Mouse (Mus musculus) stomach, embryonic 15.5 days (tissue): ENCODE measurements around the gene 1110004F10Rik. TPM values are rescaled to one million over a fixed set of nuclear protein-coding genes. Genes with fewer than 3 reads are reported as not detected.

Experiments used
- ATAC-seq: fragments of 200-750 bp; cut with Nextera tagmentation; 2 replicates; pipeline ENCODE4 v1.8.0; 2017; ENCODE audit warnings: low read depth, moderate number of reproducible peaks, moderate TSS enrichment; ENCODE audit not compliant: insufficient read depth, low FRiP score
- H3K27ac ChIP-seq: fragments of 300-500 bp; sonication (generic); 2 replicates; pipeline ENCODE4 v1.5.1; 2015; ENCODE audit warnings: mild to moderate bottlenecking, inconsistent platforms
- H3K27me3 ChIP-seq: fragments of 300-500 bp; sonication (generic); replicated peaks from 2 replicates; pipeline ENCODE4 v1.6.1; 2015; ENCODE audit warnings: inconsistent platforms
- H3K36me3 ChIP-seq: fragments of 300-500 bp; sonication (generic); 2 replicates; pipeline ENCODE4 v1.6.1; 2015; ENCODE audit warnings: inconsistent platforms
- H3K4me1 ChIP-seq: fragments of 300-500 bp; sonication (generic); 2 replicates; pipeline ENCODE4 v1.6.1; 2015; ENCODE audit warnings: inconsistent platforms
- H3K4me2 ChIP-seq: fragments of 300-500 bp; sonication (generic); 2 replicates; pipeline ENCODE4 v1.6.1; 2015; ENCODE audit warnings: mild to moderate bottlenecking, inconsistent platforms
- H3K4me3 ChIP-seq: fragments of 300-500 bp; sonication (generic); replicated peaks from 2 replicates; pipeline ENCODE4 v1.5.1; 2015; ENCODE audit warnings: inconsistent platforms
- H3K9ac ChIP-seq: fragments of 300-500 bp; sonication (generic); 2 replicates; pipeline ENCODE4 v1.6.1; 2015; ENCODE audit warnings: inconsistent platforms
- H3K9me3 ChIP-seq: fragments of 300-500 bp; sonication (generic); 2 replicates; pipeline ENCODE4 v1.6.1; 2016; ENCODE audit warnings: inconsistent platforms
- WGBS: fragments of 180-500 bp; shearing (Covaris S2); methylation state at CpG from one replicate; pipeline ENCODE4 v1.1.7; 2015; 5-methylcytosine and 5-hydroxymethylcytosine counted together
- polyA plus RNA-seq: library from polyadenylated mRNA; unstranded; fragments of >200 nt; fragmentation: Nextera tagmentation; extraction: Ambion mirVana; gene quantifications from 2 replicates; pipeline ENCODE4 v1.2.1, GENCODE M21; 2015

Gene 1110004F10Rik
- polyA plus RNA-seq, 1 experiment from 2014 or later, result 230 TPM

DNA sequence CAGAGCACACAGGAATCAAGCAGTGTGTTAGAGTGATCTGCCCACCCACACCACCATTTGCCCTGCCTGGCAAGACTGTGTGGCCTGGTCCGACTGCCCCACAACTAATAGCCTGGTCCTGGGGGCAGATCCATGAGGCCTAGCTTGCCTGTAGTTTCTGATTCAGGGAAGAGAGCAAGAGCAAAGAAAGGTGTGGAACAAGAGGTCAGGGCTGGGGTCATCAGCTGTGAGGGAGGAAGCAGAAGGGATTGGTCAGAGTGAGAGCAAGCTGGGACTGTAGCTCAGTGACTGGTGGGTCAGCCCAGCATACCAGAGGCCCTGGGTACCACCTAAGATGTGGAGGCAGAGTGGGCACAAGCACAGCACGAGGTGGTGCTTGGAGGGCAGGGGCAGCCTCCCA is 87.9 kb downstream of the 1110004F10Rik start:
- Histone ChIP-seq H3K9me3 (no peaks in the 10 kb centered on the region), H3K27ac (no peak overlapping the region), H3K27me3 (no peaks in the 10 kb centered on the region), H3K4me3 (no peak overlapping the region), H3K4me2 (no peak overlapping the region), H3K9ac (no peak overlapping the region), H3K4me1 (no peaks in the 10 kb centered on the region), H3K36me3 (no peaks in the 10 kb centered on the region)
- WGBS, result 61% methylated on average over 2 of the region's 2 CpGs
- ATAC-seq, result peak; percentile 49; the same call in 1 of the 2 replicates

DNA sequence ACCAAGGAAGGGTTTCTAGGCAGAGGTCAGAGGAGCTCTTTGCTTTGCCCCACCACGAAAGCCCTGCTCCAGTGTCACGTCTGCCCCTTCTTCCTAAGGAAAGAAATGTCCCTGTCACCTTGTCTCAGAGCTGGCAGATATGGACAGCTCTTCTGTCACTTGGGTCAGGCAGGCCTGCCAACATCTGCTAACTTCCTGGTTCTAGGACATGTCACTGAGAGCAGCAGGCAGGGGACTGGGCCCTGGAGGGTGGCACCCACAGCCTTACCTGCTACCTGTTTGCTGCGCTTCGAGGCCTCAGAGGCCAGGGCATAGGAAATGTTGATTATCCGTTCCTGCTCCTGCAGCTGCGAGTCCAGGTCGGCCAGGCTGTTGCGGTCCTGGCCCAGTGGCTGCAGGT is 89.1 kb downstream of the 1110004F10Rik start:
- H3K27ac ChIP-seq, result no peak overlapping the region
- H3K4me2 ChIP-seq, result no peak overlapping the region
- H3K9ac ChIP-seq, result no peak overlapping the region
- no peak for ATAC-seq
- H3K4me3 ChIP-seq, result no peak overlapping the region
- H3K9me3 ChIP-seq, result no peaks in the 10 kb centered on the region
- WGBS, result 88% methylated on average over 8 of the region's 8 CpGs
- no peaks in the 10 kb centered on the region for H3K4me1 ChIP-seq
- H3K36me3 ChIP-seq, result no peaks in the 10 kb centered on the region
- no peaks in the 10 kb centered on the region for H3K27me3 ChIP-seq

DNA sequence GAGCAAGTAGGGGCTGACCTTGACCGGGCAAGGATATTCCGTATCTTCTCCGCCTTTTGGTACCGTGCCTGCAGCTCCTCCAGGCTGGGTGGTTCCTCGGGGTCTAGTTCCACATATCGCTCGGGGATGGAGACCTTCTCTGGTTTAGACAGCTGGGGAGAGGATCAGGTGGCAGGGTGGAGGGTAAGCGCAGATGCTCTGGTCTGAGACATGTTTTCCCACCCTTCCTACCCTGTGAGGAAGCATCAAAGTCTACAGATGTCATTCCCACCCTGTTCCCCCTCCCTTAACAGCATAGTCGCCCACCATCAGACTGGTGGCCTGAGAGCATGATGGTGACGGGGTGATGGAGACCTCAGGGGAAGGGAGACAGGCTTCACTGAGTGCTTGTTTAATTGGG is 90.2 kb downstream of the 1110004F10Rik start:
- Histone ChIP-seq H3K4me1 (no peaks in the 10 kb centered on the region), H3K4me3 (no peak overlapping the region), H3K9ac (no peak overlapping the region), H3K4me2 (no peak overlapping the region), H3K27me3 (no peaks in the 10 kb centered on the region), H3K27ac (no peak overlapping the region), H3K9me3 (no peaks in the 10 kb centered on the region), H3K36me3 (no peaks in the 10 kb centered on the region)
- 89% methylated on average over 10 of the region's 10 CpGs for WGBS
- ATAC-seq, result no peak

DNA sequence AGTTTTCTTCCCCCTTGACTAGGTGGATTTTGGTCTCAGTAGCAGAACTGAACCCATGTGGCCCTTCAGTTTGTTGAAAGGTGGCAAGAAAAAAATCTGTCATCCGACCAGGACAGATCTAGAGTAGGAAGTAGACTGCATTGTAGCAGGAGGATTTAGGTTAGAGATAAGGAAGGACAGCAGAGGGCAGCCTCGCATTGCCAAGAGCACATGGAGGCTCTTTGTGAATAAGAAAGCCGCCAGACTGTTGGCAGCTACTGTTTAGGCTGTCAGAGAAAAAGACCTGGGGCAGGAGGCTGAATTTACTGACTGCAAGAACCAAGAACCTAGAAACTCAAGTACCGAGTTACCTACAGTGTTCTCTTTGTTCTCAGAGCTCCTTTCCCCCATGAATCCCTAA is 92.2 kb downstream of the 1110004F10Rik start:
- no peaks in the 10 kb centered on the region for H3K36me3 ChIP-seq
- no peak for ATAC-seq
- WGBS, result 16% methylated on average over 4 of the region's 4 CpGs
- no peak overlapping the region for H3K4me2 ChIP-seq
- H3K4me1 ChIP-seq, result no peaks in the 10 kb centered on the region
- no peaks in the 10 kb centered on the region for H3K9me3 ChIP-seq
- H3K27me3 ChIP-seq, result no peaks in the 10 kb centered on the region
- no peak overlapping the region for H3K4me3 ChIP-seq
- H3K27ac ChIP-seq, result no peak overlapping the region
- H3K9ac ChIP-seq, result no peak overlapping the region

DNA sequence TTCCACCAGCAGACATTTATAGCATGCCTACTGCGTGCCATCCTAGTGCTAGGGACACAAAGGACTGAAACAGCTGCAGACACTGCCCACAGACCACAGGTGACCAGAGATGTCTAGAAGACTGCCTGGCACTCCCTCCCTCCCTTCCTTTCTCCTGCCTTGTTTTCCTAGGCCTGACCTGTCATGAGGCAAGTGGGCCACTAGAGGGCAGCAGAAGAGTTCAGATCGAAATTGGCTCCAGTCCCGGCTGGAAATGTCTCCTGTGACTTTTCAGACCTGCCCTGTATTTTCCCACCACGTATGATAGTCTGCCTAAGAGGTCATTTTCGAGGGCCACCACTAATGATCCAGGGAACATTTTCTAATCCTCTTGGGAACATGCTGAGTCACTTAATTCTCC is 92.9 kb downstream of the 1110004F10Rik start:
- no peaks in the 10 kb centered on the region for H3K27me3 ChIP-seq
- H3K4me1 ChIP-seq, result no peaks in the 10 kb centered on the region
- no peak overlapping the region for H3K9ac ChIP-seq
- no peak overlapping the region for H3K4me3 ChIP-seq
- ATAC-seq, result no peak
- H3K9me3 ChIP-seq, result no peaks in the 10 kb centered on the region
- no peak overlapping the region for H3K27ac ChIP-seq
- no peaks in the 10 kb centered on the region for H3K36me3 ChIP-seq
- WGBS, result 5% methylated on average over 5 of the region's 5 CpGs
- no peak overlapping the region for H3K4me2 ChIP-seq

DNA sequence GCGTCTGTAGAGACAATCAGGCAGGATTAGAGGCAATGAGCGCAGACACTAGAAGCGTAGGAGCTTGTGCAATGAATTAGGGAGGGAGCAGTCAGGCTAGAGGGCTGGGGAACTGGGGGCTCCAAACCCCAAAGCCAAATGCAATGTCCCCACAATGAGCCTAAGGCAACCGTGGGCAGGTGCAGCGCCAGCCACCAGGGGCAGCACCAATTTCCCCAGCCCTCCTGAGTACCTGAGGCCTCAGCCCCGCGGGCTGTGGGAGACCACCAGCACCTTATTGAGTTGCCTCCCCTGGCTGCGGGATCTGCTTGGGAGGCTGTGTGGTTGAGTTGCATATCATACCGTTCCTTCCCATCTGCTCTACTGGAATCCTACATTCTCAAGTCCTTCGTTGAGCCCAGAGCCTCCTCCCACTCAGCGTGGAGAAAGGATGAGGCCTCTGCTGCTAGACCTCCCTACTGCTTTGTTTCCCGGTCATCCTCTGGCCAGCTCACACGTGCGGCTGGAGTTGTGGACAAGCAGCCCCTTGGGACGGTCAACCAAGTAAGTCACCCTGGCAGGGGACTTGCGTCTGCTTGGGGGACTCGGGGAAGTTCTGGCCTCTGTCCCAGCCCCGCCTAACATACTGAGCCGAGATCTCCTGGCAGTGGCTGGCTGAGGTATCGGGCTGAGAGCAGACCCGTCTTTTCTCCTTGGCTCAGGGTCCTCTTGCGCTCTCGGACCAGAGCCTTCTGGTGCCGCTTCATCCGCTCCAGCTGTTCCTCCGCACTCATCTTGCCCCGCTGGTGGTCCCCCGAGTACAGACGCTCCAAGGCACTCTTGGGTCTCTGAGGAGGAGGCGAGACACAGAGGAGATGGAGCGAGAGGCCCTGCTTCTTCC is 95.5 kb downstream of the 1110004F10Rik start:
- no peak for ATAC-seq
- Histone ChIP-seq H3K4me1 (no peaks in the 10 kb centered on the region), H3K27me3 (no peaks in the 10 kb centered on the region), H3K36me3 (no peaks in the 10 kb centered on the region), H3K4me2 (no peak overlapping the region), H3K4me3 (no peak overlapping the region), H3K9ac (no peak overlapping the region), H3K9me3 (no peaks in the 10 kb centered on the region), H3K27ac (no peak overlapping the region)
- WGBS, result 75% methylated on average over 31 of the region's 31 CpGs

DNA sequence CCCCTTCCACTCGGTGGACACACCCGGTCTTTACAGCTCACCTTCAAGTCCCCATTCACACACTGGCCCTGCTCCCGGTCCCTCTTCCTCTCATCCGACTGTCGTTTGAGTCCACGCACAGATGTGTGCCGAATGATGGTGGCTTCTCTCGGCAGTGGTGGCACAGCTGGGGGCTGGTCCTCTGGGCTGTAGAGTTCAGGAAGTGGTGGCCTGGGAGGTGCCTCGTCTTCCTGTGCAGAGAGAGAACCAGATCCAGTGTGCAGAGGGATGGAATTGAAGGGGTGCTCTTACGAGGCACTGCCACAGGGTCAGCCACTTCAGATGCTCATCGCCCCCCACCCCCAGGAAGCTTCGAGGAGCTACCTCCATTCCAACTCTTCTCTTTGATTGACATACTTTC is 98.0 kb downstream of the 1110004F10Rik start:
- Histone ChIP-seq H3K27ac (no peak overlapping the region), H3K4me2 (no peak overlapping the region), H3K4me3 (no peak overlapping the region), H3K9me3 (no peaks in the 10 kb centered on the region), H3K36me3 (no peaks in the 10 kb centered on the region), H3K9ac (no peak overlapping the region), H3K27me3 (no peaks in the 10 kb centered on the region), H3K4me1 (no peaks in the 10 kb centered on the region)
- 74% methylated on average over 12 of the region's 12 CpGs for WGBS
- ATAC-seq, result no peak

DNA sequence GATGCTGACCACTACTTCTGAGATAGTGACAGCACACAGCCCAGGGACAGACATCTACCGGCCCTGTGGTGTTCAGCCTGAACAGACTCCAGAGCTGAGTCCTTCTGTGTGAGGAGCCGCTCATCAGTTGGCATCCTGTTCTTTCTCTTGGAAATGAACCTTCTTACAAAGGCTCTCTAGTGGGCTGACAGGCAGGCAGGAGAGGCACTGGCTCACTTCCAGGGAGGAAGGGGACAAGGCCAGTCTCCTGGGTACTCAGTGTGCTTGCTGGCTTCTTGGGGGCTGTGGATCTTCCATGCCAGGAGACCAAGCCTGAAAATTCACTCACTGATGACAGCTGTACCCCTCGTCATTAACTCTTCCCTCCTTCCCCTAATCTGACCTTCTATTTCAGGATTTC is 98.5 kb downstream of the 1110004F10Rik start:
- 55% methylated on average over 3 of the region's 3 CpGs for whole genome bisulfite sequencing
- ATAC-seq, result no peak
- no peak overlapping the region for H3K9ac ChIP-seq

DNA sequence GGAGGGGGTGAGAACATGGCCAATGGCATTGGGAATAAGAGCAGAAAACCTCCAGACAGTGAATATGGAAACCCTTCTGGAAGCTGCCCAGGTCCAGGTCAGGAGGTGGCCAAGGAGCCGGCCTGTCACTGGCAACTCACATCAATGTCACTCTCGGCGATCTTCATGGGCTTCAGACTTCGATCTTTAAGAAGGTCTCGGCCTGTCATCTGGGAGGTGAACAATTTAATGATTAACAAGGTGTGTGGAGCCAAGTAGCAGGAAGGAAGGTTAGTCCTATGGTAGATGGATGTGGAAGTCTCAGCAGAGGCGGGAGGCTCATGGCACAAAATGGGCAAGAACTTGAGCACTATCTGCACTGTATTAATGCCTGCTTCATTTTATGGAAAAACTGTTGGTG is 105.8 kb downstream of the 1110004F10Rik start:
- 82% methylated on average over 6 of the region's 6 CpGs for WGBS
- no peaks in the 10 kb centered on the region for H3K36me3 ChIP-seq
- H3K4me2 ChIP-seq, result no peak overlapping the region
- H3K9me3 ChIP-seq, result no peaks in the 10 kb centered on the region
- no peaks in the 10 kb centered on the region for H3K27me3 ChIP-seq
- ATAC-seq, result no peak
- H3K4me1 ChIP-seq, result no peaks in the 10 kb centered on the region
- no peak overlapping the region for H3K4me3 ChIP-seq
- no peak overlapping the region for H3K27ac ChIP-seq
- no peak overlapping the region for H3K9ac ChIP-seq

More for the DNA sequence above, 98.5 kb downstream of the 1110004F10Rik start:
- Histone ChIP-seq H3K36me3 (no peaks in the 10 kb centered on the region), H3K4me3 (no peak overlapping the region), H3K9me3 (no peaks in the 10 kb centered on the region), H3K27ac (no peak overlapping the region), H3K27me3 (no peaks in the 10 kb centered on the region), H3K4me2 (no peak overlapping the region), H3K4me1 (no peaks in the 10 kb centered on the region)

DNA sequence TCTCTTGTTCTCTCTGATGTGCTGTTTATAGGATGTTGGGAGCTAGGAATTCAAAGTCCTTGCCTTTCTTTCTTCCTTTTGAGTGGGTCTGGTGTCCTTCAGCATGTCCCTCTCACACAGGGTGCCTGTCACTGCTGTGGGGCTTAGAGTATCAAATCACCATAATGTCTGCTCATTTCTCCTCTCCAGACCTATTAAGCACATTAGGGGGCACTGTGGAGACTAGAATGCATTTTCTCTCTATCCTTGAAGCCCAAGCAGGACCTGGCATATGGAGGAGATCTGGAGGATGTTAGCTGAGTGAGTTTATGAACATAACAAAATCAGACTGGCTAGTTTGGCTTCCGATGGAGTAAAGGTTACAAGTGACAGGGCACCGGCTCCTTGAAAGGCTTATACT is 107.9 kb downstream of the 1110004F10Rik start:
- Histone ChIP-seq H3K36me3 (no peaks in the 10 kb centered on the region), H3K9ac (no peak overlapping the region), H3K4me1 (no peaks in the 10 kb centered on the region), H3K4me2 (no peak overlapping the region), H3K9me3 (no peaks in the 10 kb centered on the region), H3K27ac (no peak overlapping the region), H3K27me3 (no peaks in the 10 kb centered on the region), H3K4me3 (no peak overlapping the region)
- 86% methylated on average over 2 of the region's 2 CpGs for WGBS
- no peak for ATAC-seq

DNA sequence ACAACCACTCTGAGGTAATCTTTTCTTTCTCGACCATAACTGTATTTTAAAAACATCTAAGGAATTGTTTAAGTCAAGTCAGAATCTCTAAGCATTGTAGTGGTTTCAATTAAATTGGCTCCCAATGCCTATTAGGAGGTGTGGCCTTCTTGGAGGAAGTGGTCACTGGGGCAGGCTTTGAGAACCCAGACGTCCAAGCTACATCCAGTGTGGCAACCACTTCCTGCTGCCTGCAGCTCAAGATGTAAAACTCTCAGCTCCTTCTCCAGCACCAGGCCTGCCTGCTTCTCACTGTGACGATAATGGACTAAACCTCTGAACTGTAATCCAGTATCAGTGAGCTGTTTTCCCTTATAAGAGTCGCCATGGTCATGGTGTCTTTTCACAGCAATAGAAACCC is 110.4 kb downstream of the 1110004F10Rik start:
- Histone ChIP-seq H3K27me3 (no peaks in the 10 kb centered on the region), H3K4me1 (no peaks in the 10 kb centered on the region), H3K9ac (no peak overlapping the region), H3K9me3 (no peaks in the 10 kb centered on the region), H3K27ac (no peak overlapping the region), H3K4me3 (no peak overlapping the region), H3K4me2 (no peak overlapping the region), H3K36me3 (no peaks in the 10 kb centered on the region)
- 66% methylated on average over 4 of the region's 4 CpGs for WGBS
- ATAC-seq, result no peak

DNA sequence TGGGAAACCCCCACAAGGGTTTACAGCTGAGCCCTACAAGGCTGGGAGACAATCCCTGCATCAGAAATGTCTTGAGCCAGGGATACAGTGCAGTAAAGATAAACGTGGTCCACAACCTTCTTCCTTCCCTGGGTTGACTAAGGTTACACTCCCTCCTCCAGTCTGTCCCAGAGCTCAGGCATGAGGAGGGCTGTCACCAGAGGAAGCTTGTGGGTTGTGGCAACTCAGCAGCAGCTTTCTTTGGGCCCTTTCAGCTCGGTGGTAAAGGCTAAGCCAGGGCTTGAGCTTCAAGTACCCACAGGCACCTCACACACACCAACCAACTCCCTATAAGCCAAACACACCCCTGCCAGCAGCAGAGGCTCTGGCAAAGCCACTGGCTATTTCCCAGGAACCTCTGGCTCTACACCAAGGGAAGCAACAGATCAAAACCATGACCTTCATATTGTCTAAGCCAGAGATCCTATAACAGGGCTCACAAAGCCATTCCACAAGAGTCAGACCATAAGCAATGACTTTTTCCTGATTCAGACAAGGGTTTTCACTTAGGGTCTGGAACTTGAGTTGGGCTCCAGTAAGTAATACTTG is 114.7 kb downstream of the 1110004F10Rik start:
- no peaks in the 10 kb centered on the region for H3K9me3 ChIP-seq
- H3K9ac ChIP-seq, result no peak overlapping the region
- H3K27me3 ChIP-seq, result no peaks in the 10 kb centered on the region
- no peak for ATAC-seq
- no peak overlapping the region for H3K4me3 ChIP-seq
- no peak overlapping the region for H3K27ac ChIP-seq
- H3K4me2 ChIP-seq, result no peak overlapping the region
- H3K36me3 ChIP-seq, result no peaks in the 10 kb centered on the region
- 44% methylated on average over 2 of the region's 2 CpGs for WGBS
- no peaks in the 10 kb centered on the region for H3K4me1 ChIP-seq
